Mouse (Mus musculus): ENCODE data around the gene Rassf1. TPM values are rescaled to one million over a fixed set of nuclear protein-coding genes. Genes with fewer than 3 reads are reported as not detected.
"Not testable (repeated sequence)": the region's sequence is repeated elsewhere in the genome, so short reads cannot be mapped to it uniquely, and the experiment has no call there.

Gene Rassf1
- polyA plus RNA-seq, 1 experiment from 2014 or later: 45.4 TPM

DNA sequence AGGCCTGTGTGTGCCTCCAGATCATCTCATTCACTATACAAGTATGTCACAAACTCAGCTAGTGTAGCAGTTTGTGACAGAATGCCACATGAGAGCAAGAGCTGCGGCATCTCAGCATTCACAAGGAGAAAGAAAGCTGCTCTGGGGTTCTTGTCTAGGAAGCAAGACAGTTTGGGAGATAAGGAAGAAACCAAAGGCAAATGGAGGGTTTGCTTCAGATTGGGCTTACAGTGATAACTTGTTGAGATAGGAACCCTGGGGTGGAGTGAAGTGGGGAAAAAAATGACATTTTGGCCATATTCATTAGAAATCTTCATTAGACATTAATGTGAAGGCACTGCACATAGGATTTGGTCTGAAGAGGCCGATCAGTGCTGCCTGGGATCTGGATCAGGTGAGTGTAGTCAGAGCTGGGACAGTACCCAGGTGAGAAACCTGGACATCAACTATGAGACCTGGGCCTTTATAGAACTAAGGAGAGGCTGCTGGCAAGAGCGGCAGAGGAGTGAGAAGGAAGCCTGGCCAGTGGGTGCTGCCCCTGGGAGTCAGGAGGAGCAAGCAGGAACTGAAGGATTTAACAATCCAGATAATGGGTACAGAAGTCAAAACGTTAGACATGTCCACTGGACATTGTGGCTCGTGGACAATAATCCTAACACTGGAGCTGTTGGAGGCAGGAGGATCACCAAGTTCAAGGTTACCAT, 1.5 kb downstream of the Rassf1 start:
- Histone ChIP-seq H3K36me3 (ENCODE audit: control insufficient read depth, insufficient read depth) (peaks cover 8% of the 10 kb centered on the region; the same call in 1 of the 2 replicates), H3K4me3 (replicated peaks; ENCODE audit: low read length) (no peak overlapping the region), H3K4me1 (replicated peaks; ENCODE audit: control insufficient read depth, insufficient read depth, low read length) (peaks cover 41% of the 10 kb centered on the region), H3K27ac (ENCODE audit: low read length) (no peak overlapping the region), H3K4me2 (ENCODE audit: low read length) (no peak overlapping the region), H3K9ac (replicated peaks; ENCODE audit: low read depth, low read length) (no peak overlapping the region), H3K27me3 (replicated peaks; ENCODE audit: control insufficient read depth, insufficient read depth, low read length) (peaks cover 32% of the 10 kb centered on the region), H3K9me3 (ENCODE audit: control insufficient read depth, low read length) (no peaks in the 10 kb centered on the region)
- 82% methylated on average over 5 of the region's 5 CpGs for WGBS
- ATAC-seq: no peak

DNA sequence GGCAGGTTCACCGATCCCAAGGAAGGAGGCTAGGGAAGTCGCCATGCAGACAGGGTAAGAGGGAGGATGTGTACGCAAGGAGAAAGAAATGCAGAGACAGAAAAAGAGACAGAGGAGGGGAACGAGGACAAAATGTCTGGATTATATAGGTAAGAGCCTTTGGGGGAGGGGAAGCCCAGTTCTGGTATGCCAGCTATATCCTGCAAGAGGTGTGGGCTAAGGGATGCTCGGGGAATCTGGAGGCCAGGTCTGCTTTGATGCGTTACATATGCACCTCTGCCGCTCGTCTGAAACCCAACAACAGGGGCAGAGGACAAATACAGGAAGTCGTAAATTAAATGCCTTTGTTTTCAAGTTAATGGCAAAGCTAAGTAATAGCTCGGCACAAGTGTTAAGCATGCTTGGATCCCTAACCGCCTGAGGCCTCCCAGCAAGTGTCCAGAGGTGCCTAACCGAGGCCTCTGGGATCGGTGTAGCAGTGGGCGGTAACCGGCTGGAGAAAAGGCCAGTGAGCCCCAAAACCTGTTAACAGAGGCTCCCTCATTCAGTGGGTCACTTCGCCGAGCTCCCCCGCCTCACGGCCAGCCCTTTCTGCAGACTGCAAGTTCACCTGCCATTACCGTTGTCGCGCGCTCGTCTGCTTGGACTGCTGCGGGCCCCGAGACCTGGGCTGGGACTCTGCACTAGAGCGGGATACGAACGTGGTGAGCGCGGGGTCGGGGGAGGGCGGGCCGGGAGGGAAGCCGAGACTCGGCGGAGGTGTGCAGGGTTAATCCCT, 2.4 kb downstream of the Rassf1 start:
- peak; percentile 69 for ATAC-seq
- 3% methylated on average over 37 of the region's 37 CpGs for WGBS
- Histone ChIP-seq H3K4me2 (ENCODE audit: low read length) (peak overlapping the region; percentile 97), H3K36me3 (ENCODE audit: control insufficient read depth, insufficient read depth) (peaks cover 16% of the 10 kb centered on the region), H3K9ac (replicated peaks; ENCODE audit: low read depth, low read length) (peak overlapping the region; percentile 75), H3K4me3 (replicated peaks; ENCODE audit: low read length) (peak overlapping the region; percentile 86), H3K27me3 (replicated peaks; ENCODE audit: control insufficient read depth, insufficient read depth, low read length) (peaks cover 32% of the 10 kb centered on the region), H3K27ac (ENCODE audit: low read length) (peak overlapping the region; percentile 67), H3K4me1 (replicated peaks; ENCODE audit: control insufficient read depth, insufficient read depth, low read length) (peaks cover 41% of the 10 kb centered on the region), H3K9me3 (ENCODE audit: control insufficient read depth, low read length) (no peaks in the 10 kb centered on the region)

DNA sequence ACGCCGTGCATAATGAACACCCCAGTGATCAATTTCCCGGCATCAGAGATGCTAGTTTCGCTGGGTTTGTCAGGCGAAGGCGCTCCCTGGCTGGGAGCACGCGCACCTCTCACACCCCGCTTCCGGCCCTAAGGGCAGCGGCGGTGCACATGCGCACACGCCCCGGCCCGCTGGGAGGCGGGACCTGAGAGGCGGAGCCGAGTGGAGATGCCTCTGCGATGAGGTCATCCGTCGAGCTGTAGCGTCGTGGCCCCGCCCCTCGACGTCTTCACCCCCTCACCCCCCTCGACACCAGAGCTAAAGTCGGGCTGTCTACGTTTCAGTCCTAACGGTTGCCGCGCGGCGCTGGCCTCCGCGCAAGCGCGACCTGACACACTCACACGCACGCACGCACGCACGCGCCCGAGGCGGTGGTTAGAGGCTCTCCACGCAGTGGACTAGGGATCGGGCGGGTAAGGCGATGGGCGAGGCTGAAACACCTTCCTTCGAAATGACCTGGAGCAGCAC, 3.0 kb downstream of the Rassf1 start:
- WGBS: 1% methylated on average over 52 of the region's 53 CpGs
- H3K9me3 ChIP-seq (ENCODE audit: control insufficient read depth, low read length): no peaks in the 10 kb centered on the region
- peaks cover 41% of the 10 kb centered on the region for H3K4me1 ChIP-seq (replicated peaks; ENCODE audit: control insufficient read depth, insufficient read depth, low read length)
- H3K27ac ChIP-seq (ENCODE audit: low read length): peak overlapping the region; percentile 88
- peak; percentile 94 for ATAC-seq
- H3K4me3 ChIP-seq (replicated peaks; ENCODE audit: low read length): peak overlapping the region; percentile 86
- H3K36me3 ChIP-seq (ENCODE audit: control insufficient read depth, insufficient read depth): peaks cover 21% of the 10 kb centered on the region
- H3K4me2 ChIP-seq (ENCODE audit: low read length): peak overlapping the region; percentile 97
- H3K27me3 ChIP-seq (replicated peaks; ENCODE audit: control insufficient read depth, insufficient read depth, low read length): peaks cover 30% of the 10 kb centered on the region
- peak overlapping the region; percentile 86 for H3K9ac ChIP-seq (replicated peaks; ENCODE audit: low read depth, low read length)

DNA sequence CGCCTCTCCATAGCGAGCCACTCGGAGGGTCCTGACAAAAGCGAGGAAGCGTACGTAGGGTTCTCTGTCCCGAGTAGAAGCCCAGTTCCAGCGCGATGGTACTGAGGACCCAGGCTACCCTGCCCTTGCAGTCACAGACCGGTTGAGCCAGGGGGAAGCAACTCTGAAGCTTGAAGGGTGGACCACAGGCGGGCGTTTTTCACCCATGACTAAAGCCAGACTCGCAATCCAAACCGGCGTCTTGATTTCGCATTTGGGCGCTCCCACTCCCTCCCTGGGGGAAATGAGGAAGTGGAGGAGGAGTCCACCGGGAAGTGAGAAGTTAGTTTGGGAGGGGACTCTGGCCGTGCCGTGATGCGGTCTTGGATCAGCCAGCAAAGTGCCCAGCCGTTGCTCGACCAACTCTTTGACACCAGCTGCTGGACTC, 3.7 kb downstream of the Rassf1 start:
- WGBS: under 1% methylated on average over 23 of the region's 23 CpGs
- peaks cover 41% of the 10 kb centered on the region for H3K4me1 ChIP-seq (replicated peaks; ENCODE audit: control insufficient read depth, insufficient read depth, low read length)
- no peaks in the 10 kb centered on the region for H3K9me3 ChIP-seq (ENCODE audit: control insufficient read depth, low read length)
- ATAC-seq: peak; percentile 24
- H3K27ac ChIP-seq (ENCODE audit: low read length): peak overlapping the region; percentile 88
- peaks cover 24% of the 10 kb centered on the region for H3K27me3 ChIP-seq (replicated peaks; ENCODE audit: control insufficient read depth, insufficient read depth, low read length)
- peak overlapping the region; percentile 86 for H3K4me3 ChIP-seq (replicated peaks; ENCODE audit: low read length)
- H3K4me2 ChIP-seq (ENCODE audit: low read length): peak overlapping the region; percentile 97
- H3K9ac ChIP-seq (replicated peaks; ENCODE audit: low read depth, low read length): peak overlapping the region; percentile 86
- H3K36me3 ChIP-seq (ENCODE audit: control insufficient read depth, insufficient read depth): peaks cover 28% of the 10 kb centered on the region

DNA sequence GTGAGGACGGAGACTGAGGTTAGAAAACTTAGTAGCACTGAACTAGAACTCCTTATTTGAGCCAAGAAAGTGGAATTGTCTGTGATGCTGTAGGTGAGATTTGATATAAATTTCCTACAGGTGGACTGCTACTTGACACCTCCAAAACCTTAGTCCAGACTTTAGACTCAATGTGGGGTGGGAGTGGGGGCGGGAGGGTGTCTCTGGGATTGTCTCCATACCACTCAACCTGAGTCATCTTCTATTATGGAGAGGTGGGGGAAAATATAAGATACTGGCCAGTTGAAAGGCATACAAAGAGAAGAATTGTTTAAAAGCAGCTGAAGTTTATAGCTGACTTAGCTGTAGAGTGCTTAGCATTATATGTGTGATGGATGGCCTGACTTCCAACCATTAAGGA, 4.3 kb downstream of the Rassf1 start:
- Histone ChIP-seq H3K4me1 (replicated peaks; ENCODE audit: control insufficient read depth, insufficient read depth, low read length) (peaks cover 41% of the 10 kb centered on the region), H3K27ac (ENCODE audit: low read length) (no peak overlapping the region), H3K27me3 (replicated peaks; ENCODE audit: control insufficient read depth, insufficient read depth, low read length) (peaks cover 18% of the 10 kb centered on the region), H3K9ac (replicated peaks; ENCODE audit: low read depth, low read length) (peak overlapping the region; percentile 86), H3K4me2 (ENCODE audit: low read length) (peak overlapping the region; percentile 97), H3K9me3 (ENCODE audit: control insufficient read depth, low read length) (no peaks in the 10 kb centered on the region), H3K36me3 (ENCODE audit: control insufficient read depth, insufficient read depth) (peaks cover 28% of the 10 kb centered on the region), H3K4me3 (replicated peaks; ENCODE audit: low read length) (peak overlapping the region; percentile 86)
- ATAC-seq: no peak
- WGBS: 45% methylated on average over 2 of the region's 2 CpGs

DNA sequence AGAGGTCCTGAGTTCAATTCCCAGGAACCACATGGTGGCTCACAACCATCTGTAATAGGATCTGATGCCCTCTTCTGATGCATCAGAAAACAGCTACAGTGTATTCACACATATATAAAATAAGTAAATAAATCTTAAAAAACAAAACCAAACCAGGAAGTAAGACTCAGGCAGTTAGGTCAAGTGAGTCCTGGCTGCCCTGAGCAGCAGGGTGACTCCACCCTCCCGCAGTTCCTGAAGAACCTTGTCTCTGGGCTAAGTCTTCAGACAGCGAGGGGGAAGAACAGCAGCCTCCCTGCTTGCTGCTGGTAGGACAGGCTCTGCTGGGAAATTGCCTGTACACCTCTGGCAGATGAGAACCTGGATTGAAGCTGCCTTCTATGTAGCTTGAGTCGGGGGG, 5.0 kb downstream of the Rassf1 start:
- Histone ChIP-seq H3K27me3 (replicated peaks; ENCODE audit: control insufficient read depth, insufficient read depth, low read length) (peaks cover 13% of the 10 kb centered on the region), H3K9me3 (ENCODE audit: control insufficient read depth, low read length) (no peaks in the 10 kb centered on the region), H3K4me1 (replicated peaks; ENCODE audit: control insufficient read depth, insufficient read depth, low read length) (peaks cover 35% of the 10 kb centered on the region), H3K27ac (ENCODE audit: low read length) (no peak overlapping the region), H3K4me3 (replicated peaks; ENCODE audit: low read length) (no peak overlapping the region), H3K9ac (replicated peaks; ENCODE audit: low read depth, low read length) (no peak overlapping the region), H3K36me3 (ENCODE audit: control insufficient read depth, insufficient read depth) (peaks cover 30% of the 10 kb centered on the region), H3K4me2 (ENCODE audit: low read length) (no peak overlapping the region)
- 84% methylated on average over 3 of the region's 3 CpGs for WGBS
- ATAC-seq: no peak

DNA sequence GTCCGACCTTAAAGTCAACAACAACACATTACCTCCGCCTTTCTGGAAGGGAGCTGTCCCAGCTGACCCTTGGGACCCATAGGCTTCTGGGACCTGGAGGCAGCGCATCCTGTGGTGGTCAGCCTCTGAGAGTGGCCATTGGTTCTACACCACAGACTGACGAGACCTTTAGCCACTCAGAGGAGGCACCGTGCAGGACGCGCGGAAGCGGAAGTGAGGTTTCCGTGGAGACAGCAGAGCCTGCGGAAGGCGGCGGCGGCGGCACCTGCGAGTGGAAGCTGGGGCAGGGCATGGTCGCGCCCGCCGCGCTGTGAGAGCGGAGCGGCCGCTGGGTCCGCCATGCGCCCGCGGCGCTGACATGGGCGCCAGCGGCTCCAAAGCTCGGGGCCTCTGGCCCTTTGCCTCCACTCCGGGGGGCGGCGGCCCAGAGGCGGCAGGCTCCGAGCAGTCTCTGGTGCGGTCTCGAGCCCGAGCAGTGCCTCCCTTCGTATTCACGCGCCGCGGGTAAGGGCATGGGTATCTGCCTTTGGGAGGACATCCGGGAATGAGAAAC, 11.8 kb downstream of the Rassf1 start, which contains the start of gene Tusc2:
Tusc2 (plus strand) TSS at position 227 of the 553 bp plus-strand sequence.
- H3K27ac ChIP-seq (ENCODE audit: low read length): peak within 1 kb of the TSS; percentile 64

DNA sequence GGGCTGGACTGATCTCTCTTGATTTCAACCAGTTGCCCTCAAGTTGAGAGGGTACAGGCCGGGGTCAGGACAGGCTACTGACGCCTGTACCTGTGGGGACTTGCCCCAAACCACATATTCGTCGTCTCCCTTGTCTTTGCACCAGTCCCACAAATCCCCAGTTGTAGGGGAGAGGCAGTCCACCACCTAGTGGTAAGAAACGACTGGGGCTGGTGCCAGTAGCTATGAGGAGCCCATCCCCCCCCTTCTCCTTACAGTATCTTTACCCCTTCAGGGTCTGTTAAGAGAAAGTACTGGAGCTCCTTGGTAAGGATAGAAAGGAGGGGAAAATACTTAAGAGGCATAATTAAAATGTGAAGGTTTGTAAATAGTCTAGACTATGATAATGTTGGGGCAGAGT, 14.2 kb downstream of the Rassf1 start:
- 52% methylated on average over 5 of the region's 5 CpGs for WGBS
- H3K36me3 ChIP-seq (ENCODE audit: control insufficient read depth, insufficient read depth); H3K4me3 ChIP-seq (replicated peaks; ENCODE audit: low read length); H3K9ac ChIP-seq (replicated peaks; ENCODE audit: low read depth, low read length); H3K27ac ChIP-seq (ENCODE audit: low read length); H3K27me3 ChIP-seq (replicated peaks; ENCODE audit: control insufficient read depth, insufficient read depth, low read length); ATAC-seq; H3K4me2 ChIP-seq (ENCODE audit: low read length); H3K9me3 ChIP-seq (ENCODE audit: control insufficient read depth, low read length): not testable (repeated sequence)
- H3K4me1 ChIP-seq (replicated peaks; ENCODE audit: control insufficient read depth, insufficient read depth, low read length): peaks cover 28% of the 10 kb centered on the region

More for the DNA sequence above, 11.8 kb downstream of the Rassf1 start, which contains the start of gene Tusc2:
- peaks cover 17% of the 10 kb centered on the region for H3K4me1 ChIP-seq (replicated peaks; ENCODE audit: control insufficient read depth, insufficient read depth, low read length)
- no peaks in the 10 kb centered on the region for H3K9me3 ChIP-seq (ENCODE audit: control insufficient read depth, low read length)
- WGBS: under 1% methylated on average over 46 of the region's 46 CpGs
- peak within 1 kb of the TSS; percentile 84 for H3K9ac ChIP-seq (replicated peaks; ENCODE audit: low read depth, low read length)
- peak; percentile 98 for ATAC-seq
- peak within 1 kb of the TSS; percentile 85 for H3K4me2 ChIP-seq (ENCODE audit: low read length)
- peaks cover 26% of the 10 kb centered on the region for H3K36me3 ChIP-seq (ENCODE audit: control insufficient read depth, insufficient read depth)
- H3K27me3 ChIP-seq (replicated peaks; ENCODE audit: control insufficient read depth, insufficient read depth, low read length): no peaks in the 10 kb centered on the region
- peak within 1 kb of the TSS; percentile 80 for H3K4me3 ChIP-seq (replicated peaks; ENCODE audit: low read length)

All from forebrain, embryonic 16.5 days (tissue).